Mouse (Mus musculus): ENCODE measurements around the gene Npw.

DNA sequence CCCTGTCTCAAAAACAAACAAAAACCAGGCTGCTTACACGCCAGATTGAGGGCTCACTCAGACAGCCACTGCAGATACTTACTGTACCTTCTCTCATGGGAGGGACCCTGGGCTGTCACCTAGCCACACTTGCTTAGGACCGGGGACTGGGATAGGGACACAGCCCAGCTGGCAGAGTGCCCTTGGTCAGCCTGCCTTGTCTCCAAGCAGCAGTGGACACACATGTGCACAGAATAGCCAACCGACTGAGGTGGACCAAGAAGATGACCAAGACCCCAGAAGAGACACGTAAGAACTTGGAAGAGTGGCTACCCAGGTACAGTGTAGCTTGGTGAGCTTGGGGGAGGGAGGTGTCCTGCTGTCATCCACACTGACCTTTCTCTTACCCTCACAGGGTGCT, 20.0 kb downstream of the Npw start:
- TF ChIP-seq POLR2A (IDR thresholded peaks at IDR 0.05; ENCODE audit: control insufficient read depth, low read depth, low read length): no peak
- no peak for TF ChIP-seq CTCF (IDR thresholded peaks at IDR 0.05; ENCODE audit: control insufficient read depth, insufficient read depth, insufficient replicate concordance, low read depth, low read length)
